Mouse (Mus musculus): ENCODE data around the gene Tut4.

The Tut4 gene

GRCm38 (mm10) chr4:108459231-108460155, at the start of gene Tut4:
Tut4 (plus strand) TSS chr4:108459426.
- in situ Hi-C loops (cut with MboI, MseI) = no loop called here

GRCm38 (mm10) chr4:108424587-108424986, 34.6 kb upstream of the Tut4 start:
- in situ Hi-C loops (cut with MboI, MseI) = no loop called here

GRCm38 (mm10) chr4:108427719-108428340, 31.4 kb upstream of the Tut4 start:
- in situ Hi-C loops (cut with MboI, MseI) = no loop called here

GRCm38 (mm10) chr4:108428341-108428721, 30.9 kb upstream of the Tut4 start:
- in situ Hi-C loops (cut with MboI, MseI) = no loop called here

GRCm38 (mm10) chr4:108430656-108431560, 28.3 kb upstream of the Tut4 start:
- in situ Hi-C loops (cut with MboI, MseI) = no loop called here

- in situ Hi-C loops (cut with MboI, MseI) = no loop called here
Measured at GRCm38 (mm10) chr4:108431561-108431936, 27.7 kb upstream of the Tut4 start.

- in situ Hi-C loops (cut with MboI, MseI) = no loop called here
Measured at GRCm38 (mm10) chr4:108433341-108433740, 25.9 kb upstream of the Tut4 start.

- in situ Hi-C loops (cut with MboI, MseI) = no loop called here
Measured at GRCm38 (mm10) chr4:108434221-108434620, 25.0 kb upstream of the Tut4 start.

- in situ Hi-C loops (cut with MboI, MseI) = no loop called here
Measured at GRCm38 (mm10) chr4:108434781-108435180, 24.4 kb upstream of the Tut4 start.

GRCm38 (mm10) chr4:108435646-108436045, 23.6 kb upstream of the Tut4 start:
- in situ Hi-C loops (cut with MboI, MseI) = no loop called here

- in situ Hi-C loops (cut with MboI, MseI) = no loop called here
Measured at GRCm38 (mm10) chr4:108436225-108436624, 23.0 kb upstream of the Tut4 start.

GRCm38 (mm10) chr4:108438082-108438840, 21.0 kb upstream of the Tut4 start:
- in situ Hi-C loops (cut with MboI, MseI) = no loop called here

GRCm38 (mm10) chr4:108448091-108448490, 11.1 kb upstream of the Tut4 start:
- in situ Hi-C loops (cut with MboI, MseI) = no loop called here

- in situ Hi-C loops (cut with MboI, MseI) = no loop called here
Measured at GRCm38 (mm10) chr4:108456028-108456427, 3.2 kb upstream of the Tut4 start.

GRCm38 (mm10) chr4:108458201-108458741, 955 bp upstream of the Tut4 start:
- in situ Hi-C loops (cut with MboI, MseI) = no loop called here

- in situ Hi-C loops (cut with MboI, MseI) = no loop called here
Measured at GRCm38 (mm10) chr4:108460156-108460923, 1.1 kb downstream of the Tut4 start.

- in situ Hi-C loops (cut with MboI, MseI) = no loop called here
Measured at GRCm38 (mm10) chr4:108461262-108461903, 2.2 kb downstream of the Tut4 start.

- in situ Hi-C loops (cut with MboI, MseI) = no loop called here
Measured at GRCm38 (mm10) chr4:108473586-108473985, 14.4 kb downstream of the Tut4 start.

GRCm38 (mm10) chr4:108482776-108483175, 23.6 kb downstream of the Tut4 start:
- in situ Hi-C loops (cut with MboI, MseI) = no loop called here

- in situ Hi-C loops (cut with MboI, MseI) = no loop called here
Measured at GRCm38 (mm10) chr4:108484230-108484629, 25.0 kb downstream of the Tut4 start.
